Mouse (Mus musculus): ENCODE results near the gene Gm42372.

Gm42372 gene

DNA sequence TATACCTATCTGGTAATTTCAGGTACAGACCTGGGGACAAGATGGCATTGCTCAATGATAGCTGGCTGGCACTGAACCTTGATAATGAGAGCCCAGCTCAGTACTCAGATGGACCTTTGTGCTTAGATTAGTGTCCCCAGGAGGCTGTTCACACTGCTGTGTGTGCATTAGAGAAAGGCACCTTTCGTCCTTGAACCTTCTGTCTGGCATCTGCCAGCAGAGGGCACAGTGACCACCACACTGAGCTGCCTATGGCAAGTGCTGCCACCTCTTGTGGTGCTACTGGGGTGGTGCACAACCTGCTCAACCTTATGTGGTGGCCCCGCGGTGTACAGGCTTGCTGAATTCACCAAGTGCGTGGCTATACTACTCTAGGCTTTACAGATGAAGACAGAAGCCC lies 24.4 kb downstream of the Gm42372 start:
- DNase-seq (ENCODE audit: low spot score), result no peak

DNA sequence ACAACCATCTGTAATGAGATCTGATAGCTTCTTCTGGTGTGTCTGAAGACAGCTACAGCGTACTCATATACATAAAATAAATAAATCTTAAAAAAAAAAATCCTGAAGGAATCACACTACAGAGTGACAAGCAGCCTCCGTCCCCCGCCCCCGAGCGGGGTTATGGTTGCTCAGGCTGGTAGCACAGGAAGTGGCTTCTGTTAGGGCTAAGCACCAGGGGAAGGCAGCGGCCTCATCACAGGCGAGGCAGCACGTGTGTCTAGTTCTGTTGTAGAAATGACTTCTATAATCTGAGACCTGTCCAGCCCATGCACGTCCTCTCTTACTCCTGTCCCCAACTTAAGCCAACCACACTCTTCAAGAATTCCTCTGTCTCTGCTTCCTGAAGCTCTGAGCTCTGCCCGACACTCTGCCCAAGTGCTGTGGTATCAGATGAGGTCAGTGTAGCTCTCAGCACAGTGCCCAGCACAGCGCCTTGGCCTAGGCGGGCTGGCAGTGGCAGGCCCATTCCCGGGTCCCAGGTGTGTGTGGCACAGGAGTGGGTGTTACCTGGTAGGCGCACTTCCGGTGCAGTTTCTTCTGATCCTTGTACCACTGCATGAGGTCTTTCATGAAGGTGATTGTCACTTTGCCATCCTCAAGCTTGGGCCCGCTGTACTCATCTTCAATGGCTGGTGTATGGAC lies 26.6 kb downstream of the Gm42372 start:
- no peak for DNase-seq (ENCODE audit: low spot score)

DNA sequence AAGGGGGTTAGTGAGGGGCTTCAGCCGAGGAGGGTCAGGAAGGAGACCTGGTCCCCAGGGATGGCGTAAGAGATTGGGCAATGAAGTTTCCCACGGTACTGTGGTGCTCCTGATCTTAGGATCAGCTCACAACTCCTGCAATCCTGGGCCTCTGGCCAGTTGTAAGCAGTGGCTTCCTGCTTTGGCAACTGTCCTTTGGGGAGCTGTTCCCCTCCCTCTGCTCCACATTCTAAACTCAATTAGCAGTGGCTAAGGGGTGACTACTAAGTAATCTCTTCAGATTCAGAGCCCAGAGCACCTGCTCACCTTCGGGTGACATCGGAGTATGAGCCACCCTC lies 27.1 kb downstream of the Gm42372 start:
- DNase-seq (ENCODE audit: low spot score), result no peak

DNA sequence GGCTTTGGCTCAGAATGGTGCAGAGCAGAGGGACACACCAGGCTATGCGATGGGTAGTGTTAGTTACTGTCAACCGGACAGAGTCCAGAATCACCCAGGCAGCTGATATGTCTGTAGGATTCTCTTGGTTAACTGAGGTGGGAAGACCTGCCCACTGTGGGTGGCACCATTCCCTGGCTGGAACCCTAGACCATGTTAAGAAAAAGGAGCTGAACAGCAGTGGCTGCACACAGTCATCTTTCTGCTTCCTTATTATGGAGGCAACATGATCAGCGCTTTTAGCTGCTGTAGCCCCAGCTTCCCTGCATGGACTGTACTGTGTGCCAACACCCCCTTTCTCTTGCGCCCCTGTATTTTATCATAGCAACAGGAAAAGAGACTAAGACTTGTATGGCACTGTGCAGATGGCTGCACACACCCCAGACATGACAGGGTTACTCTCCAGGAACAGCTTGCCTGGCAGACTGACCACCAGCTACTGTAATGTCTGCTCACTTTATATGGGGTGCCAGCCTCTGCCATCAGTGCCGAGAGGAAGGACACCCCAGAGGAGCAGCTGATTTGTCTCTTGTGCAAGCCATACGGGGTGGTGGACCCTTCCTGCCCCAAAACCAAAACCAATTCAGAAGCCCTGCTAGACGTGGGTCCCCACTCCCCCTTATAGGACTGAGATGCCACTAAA lies 29.2 kb downstream of the Gm42372 start:
- DNase-seq (ENCODE audit: low spot score), result no peak

DNA sequence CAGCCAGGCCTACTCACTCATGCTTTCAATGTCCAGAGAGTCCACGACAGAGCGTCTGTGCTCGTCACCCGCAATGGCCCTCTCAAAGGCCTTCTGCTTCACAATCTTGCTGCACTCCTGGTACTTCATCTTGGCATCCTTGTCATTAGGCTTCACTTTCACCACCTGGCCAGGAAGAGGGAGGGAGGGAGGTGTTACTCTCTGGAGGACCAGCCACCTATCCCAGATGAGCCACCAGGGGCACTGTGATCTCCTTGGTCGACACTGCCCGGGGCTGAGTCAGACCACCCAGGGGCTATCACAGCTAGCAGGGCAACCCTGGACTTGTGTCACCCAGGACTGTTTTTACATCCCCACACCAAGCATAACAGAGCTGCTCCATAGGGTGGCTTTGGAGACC lies 32.5 kb downstream of the Gm42372 start:
- no peak for DNase-seq (ENCODE audit: low spot score)

DNA sequence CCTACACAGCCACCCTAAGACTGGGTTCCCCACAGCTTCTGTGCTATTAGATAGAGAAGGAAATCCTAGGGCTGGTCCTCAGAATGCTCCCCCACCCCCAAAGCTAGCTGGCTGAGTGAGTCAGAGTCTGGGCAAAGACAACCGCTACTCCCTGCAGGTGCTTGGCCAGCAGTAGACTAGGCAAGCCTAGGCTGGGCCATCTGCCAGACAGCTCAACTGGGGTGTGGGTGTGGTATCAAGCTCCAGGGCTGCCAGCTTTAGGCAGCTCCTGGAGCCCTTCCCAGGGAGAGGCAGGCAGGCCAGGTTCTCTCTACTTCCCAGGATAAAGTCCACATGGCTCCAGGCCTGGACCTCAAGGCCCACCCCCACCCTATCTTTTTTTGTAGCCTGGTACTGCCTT lies 34.1 kb downstream of the Gm42372 start:
- peak; percentile 94 for DNase-seq (ENCODE audit: low spot score)

DNA sequence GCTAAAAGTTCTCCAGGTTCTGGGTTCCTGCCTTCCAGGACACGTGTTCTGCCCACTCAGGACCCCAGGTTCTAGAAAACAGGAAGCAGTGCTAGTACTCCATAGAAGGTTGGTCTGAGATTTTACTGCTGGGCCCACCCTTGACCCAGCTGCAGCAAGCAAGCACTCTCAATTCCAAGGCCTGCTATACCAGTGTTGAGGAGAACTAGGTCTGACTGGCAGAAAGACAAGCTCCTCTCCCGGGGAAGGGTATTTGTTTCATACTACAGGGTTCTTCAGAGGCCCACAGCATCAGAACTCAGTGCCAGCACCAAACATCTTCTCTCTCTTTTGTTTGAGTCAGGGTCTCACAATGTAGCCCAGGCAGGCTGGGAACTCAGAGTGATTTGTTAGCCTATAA lies 35.0 kb downstream of the Gm42372 start:
- DNase-seq (ENCODE audit: low spot score), result no peak

DNA sequence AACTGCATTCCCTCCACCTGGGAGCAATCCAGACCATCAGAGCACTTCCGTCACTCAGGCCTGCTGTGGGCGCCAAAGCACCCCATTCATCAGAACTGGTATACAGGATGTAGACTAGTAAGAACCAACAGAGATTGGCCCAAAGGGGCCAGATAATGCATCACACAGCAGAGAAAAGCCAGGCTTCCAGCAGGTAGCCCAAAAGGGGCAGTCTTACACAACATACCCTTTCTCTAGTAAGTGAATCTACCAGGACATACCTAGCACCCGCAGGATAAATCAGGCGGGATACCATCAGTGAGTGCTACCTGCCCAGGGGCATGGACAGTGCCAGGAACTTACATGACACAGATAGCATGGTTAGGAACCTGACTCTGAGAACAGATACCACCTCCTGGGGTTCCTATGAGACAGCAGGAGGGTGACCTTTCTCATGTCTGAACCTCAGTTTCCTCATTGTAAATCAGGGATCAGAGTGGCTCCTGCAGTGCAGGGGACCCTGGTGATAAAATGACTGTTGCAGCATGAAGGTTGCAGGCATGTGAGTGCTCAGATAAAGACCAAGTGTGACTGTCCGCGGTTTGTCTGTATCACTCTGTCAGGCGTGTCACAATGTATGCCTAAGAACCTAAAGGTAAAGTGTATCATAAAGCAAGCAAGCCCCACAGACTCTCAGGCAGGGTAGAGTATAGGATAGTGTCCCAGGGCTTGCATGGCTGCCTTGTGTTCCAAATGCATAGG lies 36.7 kb downstream of the Gm42372 start:
- DNase-seq (ENCODE audit: low spot score), result no peak

DNA sequence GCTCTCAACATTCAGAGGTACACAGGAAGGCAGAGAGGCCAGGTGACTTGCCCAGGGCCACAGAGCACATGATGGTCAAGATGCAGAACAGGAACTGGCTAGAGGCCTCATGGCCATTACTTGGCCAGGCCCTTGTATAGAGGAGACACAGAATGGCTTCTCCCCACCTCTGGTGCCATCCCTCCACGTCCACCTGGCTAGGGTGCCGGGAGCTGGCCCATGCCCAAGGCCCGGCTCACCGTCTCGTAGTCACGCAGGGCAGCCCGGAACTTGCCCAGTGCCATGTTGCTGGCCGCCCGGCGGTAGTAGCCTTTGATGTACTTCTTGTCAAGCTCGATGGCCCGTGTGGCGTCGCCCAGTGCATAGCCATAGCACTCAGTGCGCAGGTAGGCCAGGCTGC lies 39.3 kb downstream of the Gm42372 start:
- no peak for DNase-seq (ENCODE audit: low spot score)

DNA sequence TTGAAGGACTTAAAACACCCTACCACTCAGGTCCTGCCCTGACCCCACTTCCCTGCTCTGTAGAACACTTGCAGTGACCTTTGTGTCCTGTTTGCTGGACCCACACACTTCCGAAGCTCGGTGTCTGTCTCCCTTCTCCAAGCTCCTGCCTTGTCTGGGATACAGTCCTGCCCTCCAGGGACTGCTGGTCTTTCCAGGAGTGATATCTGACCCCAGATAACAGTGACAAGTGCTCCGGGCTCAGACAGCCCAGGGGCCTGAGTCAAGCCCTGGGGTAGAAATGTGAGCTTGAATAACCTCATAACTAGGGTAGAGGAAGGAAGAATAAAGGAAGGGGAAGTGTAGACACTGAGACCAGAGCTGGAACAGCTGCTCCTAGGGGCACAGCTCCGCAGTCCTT lies 40.8 kb downstream of the Gm42372 start:
- DNase-seq (ENCODE audit: low spot score), result no peak

DNA sequence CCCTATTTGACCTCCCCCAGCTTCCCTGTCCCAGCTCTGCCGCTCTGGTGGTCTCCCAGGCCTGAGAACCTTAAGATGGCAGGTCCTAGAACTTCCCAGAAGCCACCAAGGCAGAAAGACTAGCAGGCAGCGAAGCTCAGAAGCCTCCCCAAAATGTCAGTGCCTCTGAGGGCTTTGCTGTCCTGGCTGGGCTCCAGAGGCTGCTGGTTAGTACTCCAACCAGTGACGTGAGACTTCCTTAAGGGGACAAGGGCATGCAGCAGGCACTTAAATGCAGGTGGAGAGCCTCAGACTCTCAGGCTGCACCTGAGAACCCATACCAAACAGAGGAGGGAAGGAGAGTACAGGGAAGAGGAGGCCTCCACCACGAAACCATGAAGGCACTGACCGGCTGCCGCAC lies 41.3 kb downstream of the Gm42372 start:
- peak; percentile 27 for DNase-seq (ENCODE audit: low spot score)

DNA sequence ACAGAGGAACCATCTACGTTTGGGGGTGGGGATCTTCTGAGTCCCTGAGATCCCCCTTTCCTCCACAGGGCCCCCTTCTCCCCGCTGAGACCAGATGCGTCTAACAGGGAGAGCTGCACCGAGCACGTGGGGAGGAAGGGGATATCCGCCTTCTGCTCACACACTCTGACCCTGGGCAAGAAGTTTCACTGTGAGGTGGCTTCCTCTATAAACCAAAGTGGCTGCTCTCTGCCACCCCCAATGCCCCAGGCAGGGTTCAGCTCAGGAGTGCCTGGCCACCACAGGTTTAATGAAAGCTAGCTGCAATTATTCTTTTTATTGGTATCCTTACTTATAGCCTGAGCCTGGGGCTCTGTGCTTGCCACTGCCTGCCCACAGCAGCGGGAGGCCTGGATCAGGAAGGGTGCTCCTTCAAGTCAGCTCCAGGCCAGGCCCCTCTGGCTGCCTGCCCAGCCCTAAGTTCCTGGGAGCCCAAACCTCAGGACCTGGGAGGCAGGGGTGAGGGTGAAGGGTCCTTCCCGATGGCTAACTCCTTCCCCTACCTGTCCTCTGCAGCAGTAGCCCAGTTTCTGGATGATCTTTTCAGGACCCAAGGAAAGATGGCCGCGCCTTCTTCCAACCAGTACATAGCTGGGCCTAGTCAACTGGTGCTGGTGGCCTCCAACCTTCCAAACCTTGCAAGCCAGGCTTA lies 42.1 kb downstream of the Gm42372 start:
- DNase-seq (ENCODE audit: low spot score), result peak; percentile 54

DNA sequence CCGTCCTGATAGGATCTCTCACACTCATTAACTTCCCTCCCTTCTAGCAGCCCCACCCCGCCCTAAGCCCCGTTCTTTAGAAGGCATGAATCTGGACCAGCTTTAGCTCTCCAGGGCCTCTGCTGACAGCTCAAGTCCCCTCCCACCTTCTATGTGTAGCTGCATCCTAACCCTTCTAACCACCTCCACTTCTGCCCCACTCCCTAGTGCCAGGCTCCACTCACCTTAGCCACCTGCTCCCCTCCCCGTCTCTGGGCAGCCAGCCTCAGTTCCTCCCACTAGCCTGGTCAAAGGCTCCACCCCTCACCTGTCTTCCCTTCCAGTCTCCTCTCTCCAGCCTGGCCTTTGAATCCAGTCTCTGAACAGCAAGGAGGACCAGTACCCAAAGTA lies 42.6 kb downstream of the Gm42372 start:
- DNase-seq (ENCODE audit: low spot score), result no peak

DNA sequence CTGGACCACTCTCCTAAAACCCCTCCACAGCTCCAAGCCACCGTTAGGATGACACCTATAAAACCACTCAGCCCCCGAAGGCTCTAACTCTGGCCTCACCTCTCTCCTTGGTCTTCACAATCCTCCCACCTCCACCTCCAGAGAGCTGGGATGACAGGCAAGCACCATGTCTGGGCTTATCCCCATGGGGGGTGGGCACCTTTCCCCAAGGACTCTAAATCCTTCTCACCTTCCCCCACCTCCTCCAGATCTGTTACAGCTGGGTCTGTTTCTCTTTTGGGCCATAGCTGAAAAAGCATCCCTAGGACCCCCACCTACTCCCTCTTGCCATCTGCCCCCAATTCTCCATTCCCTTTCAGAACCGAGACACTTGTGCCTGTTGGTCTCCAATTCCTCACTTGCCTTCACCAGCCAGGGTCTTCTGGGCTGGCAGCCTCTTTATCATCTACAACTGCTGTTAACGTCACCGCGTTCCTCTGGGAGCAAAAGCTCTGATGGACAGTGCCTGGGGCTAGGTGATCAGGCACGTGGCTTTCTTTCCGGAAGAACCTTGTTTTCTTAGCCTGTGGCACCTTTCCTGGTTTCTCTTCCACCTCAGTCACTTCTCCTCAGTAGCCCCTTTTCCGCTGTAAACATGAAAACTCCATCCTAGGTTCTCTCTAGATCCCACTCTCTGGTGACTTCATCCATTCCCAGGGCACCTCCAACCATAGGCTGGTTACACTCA lies 43.2 kb downstream of the Gm42372 start:
- no peak for DNase-seq (ENCODE audit: low spot score)

DNA sequence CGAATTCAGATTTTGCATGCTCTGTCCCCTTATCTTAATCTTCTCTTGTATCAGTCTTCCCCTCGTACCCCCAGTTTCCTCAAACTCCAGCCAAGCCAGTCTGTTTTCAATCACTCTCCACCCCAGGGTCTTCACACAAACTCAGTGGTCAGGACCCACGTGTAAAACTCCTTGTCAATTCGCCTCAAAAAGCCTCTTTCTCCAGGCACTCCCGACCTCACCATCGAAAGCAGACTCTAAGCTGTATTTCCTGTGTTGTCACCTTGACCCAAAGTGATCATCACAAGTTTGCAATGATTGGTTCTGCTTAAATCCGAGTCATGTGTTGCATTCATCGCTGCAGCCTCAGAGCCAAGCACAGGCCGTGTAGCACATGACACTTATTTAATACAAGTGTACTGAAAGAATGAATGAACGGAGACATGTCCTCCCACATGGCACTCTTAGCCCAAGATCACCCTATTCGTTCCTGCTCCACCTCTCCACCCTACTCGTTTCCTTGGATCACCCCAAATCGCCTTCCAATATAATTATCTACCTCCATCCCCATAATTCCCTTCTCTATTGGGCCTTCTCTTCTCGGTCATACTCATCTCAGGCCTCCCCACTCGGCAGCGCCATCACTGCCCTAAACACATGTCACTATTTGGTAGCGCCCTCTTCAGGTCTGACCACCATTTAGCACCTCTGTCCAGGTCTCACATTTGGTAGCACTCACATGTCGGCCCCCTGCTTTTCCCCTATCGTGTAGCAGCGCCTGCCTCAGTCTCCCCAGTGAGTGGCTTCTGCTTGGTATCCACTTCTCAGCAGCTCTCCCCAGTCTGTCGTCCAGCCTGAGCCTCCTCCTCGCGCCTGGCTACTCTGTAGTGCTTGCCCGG lies 44.1 kb downstream of the Gm42372 start:
- no peak for DNase-seq (ENCODE audit: low spot score)

DNA sequence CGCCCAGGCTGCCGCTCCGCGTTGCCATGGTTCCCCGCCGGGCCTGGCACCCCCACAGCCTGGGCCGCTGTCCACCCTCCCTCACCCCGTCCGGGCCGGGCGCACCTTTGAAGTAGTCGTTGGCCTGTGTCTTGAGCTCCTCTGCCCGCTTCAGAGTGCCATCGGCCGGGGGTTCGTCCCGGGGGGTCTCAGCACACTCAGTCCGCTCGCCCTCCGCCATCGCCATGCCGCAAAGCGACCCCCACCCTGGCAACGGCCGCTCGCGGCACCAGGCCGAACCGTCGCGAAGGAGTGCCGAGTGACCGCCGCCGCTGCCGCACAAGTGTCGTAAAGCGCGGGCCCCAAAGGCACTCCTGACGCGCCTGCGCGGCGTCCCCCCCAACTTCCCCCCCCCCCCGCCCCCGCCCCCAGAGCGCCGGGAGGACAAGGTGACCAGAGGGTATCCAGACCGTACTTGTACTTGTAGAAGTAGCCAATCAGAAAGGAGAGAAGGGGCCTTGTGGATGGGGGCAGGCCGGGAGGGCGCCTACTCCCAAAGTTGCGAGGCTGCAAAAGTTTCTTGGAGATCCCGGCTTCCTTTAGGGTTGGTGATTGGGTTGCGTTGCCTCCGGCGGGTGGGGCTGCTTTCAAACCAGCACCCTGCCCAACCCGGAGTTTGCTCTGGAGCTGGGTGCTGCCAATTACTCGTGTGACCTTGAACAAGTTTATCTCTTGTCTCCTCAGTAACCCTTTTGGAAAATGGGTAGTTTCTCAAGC lies 44.9 kb downstream of the Gm42372 start, which contains the start of gene Ppp5c:
Gene Ppp5c (minus strand): TSS at position 337 of the 756 bp plus-strand sequence.
- DNase-seq (ENCODE audit: low spot score), result peak; percentile 90

DNA sequence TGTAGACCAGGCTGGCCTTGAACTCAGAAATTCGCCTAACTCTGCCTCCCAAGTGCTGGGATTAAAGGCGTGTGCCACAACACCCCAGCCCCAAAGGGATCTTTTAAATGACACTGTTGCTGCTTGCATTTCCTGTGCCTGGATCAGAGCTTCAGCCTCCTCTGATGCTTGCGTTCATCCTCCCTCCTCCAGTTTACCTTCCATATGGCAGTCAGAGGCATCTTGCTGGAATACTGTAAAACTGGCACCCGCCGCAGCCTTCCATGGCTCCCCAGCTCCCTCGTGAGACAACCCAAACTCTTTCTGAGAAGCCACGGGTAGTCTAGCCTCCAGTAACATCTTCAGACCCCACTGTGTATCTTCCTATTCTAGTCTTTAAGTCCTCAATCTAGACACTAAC lies 46.0 kb downstream of the Gm42372 start:
- DNase-seq (ENCODE audit: low spot score), result no peak

DNA sequence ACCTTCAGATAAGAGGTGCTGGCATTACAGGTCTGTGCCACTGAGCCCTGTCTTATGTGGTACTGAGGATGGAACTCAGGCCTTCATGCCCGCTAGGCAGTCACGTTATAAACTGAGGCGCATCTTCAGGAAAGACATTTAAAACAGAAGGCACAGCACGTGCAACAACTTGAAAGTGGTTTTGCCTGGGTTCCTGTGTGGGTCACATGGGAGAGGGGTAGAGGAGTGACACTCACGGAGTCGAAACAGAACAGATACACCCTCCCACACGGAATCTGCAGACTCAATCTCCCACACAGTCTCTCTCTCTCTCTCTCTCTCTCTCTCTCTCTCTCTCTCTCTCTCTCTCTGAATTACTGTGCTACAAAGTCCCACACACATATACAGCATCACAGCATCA lies 47.4 kb downstream of the Gm42372 start:
- no peak for DNase-seq (ENCODE audit: low spot score)
